Mouse (Mus musculus) layer of hippocampus, adult 9-11 months (tissue): ENCODE results near the gene Poc1a.
A peak's percentile ranks its signal among the peaks of the same experiment; 100 is the strongest.

Experiments used
- DNase-seq: peaks from one replicate; pipeline ENCODE4 v3.0.0; 2022

Poc1a gene

GRCm38 (mm10) chr9:106339730-106340129, 58.9 kb downstream of the Poc1a start:
- DNase-seq = no peak

- no peak for DNase-seq
Measured at GRCm38 (mm10) chr9:106340501-106341312, 59.8 kb downstream of the Poc1a start.

- DNase-seq = no peak
Measured at GRCm38 (mm10) chr9:106341313-106341686, 60.4 kb downstream of the Poc1a start.

- DNase-seq = no peak
Measured at GRCm38 (mm10) chr9:106342573-106342972, 61.7 kb downstream of the Poc1a start.

GRCm38 (mm10) chr9:106345167-106345566, 64.3 kb downstream of the Poc1a start:
- DNase-seq = no peak

GRCm38 (mm10) chr9:106345630-106346029, 64.8 kb downstream of the Poc1a start:
- no peak for DNase-seq

- no peak for DNase-seq
Measured at GRCm38 (mm10) chr9:106348281-106348680, 67.4 kb downstream of the Poc1a start.

GRCm38 (mm10) chr9:106349075-106349474, 68.2 kb downstream of the Poc1a start:
- DNase-seq = peak; percentile 64

GRCm38 (mm10) chr9:106351178-106351577, 70.3 kb downstream of the Poc1a start:
- no peak for DNase-seq

GRCm38 (mm10) chr9:106353779-106354178, 72.9 kb downstream of the Poc1a start:
- DNase-seq = no peak

GRCm38 (mm10) chr9:106354810-106355209, 73.9 kb downstream of the Poc1a start:
- no peak for DNase-seq

- DNase-seq = no peak
Measured at GRCm38 (mm10) chr9:106355217-106355974, 74.5 kb downstream of the Poc1a start.

- no peak for DNase-seq
Measured at GRCm38 (mm10) chr9:106355975-106356286, 75.1 kb downstream of the Poc1a start.

GRCm38 (mm10) chr9:106356323-106356844, 75.5 kb downstream of the Poc1a start:
- no peak for DNase-seq

GRCm38 (mm10) chr9:106357167-106357566, 76.3 kb downstream of the Poc1a start:
- no peak for DNase-seq

GRCm38 (mm10) chr9:106359297-106359696, 78.4 kb downstream of the Poc1a start:
- DNase-seq = no peak

- DNase-seq = no peak
Measured at GRCm38 (mm10) chr9:106361140-106361539, 80.3 kb downstream of the Poc1a start.

- no peak for DNase-seq
Measured at GRCm38 (mm10) chr9:106365333-106365732, 84.5 kb downstream of the Poc1a start.

GRCm38 (mm10) chr9:106366188-106366587, 85.3 kb downstream of the Poc1a start:
- DNase-seq = no peak

GRCm38 (mm10) chr9:106367001-106367400, 86.1 kb downstream of the Poc1a start:
- no peak for DNase-seq

GRCm38 (mm10) chr9:106367592-106368111, 86.8 kb downstream of the Poc1a start:
- DNase-seq = peak; percentile 99

- DNase-seq = peak; percentile 87
Measured at GRCm38 (mm10) chr9:106368112-106368717, 87.4 kb downstream of the Poc1a start, which contains the start of gene Dusp7. TSS of gene Dusp7 (plus strand) at chr9:106368632.

- no peak for DNase-seq
Measured at GRCm38 (mm10) chr9:106368831-106369501, 88.1 kb downstream of the Poc1a start.
